Mouse (Mus musculus) ZHBTc4 (cell line): Measurements from ENCODE around the gene E130308A19Rik.

Experiments
- DNase-seq: peaks from one replicate; pipeline ENCODE4 v3.0.0-alpha.2; 2011; ENCODE audit warnings: low read depth, low spot score

E130308A19Rik gene

DNA sequence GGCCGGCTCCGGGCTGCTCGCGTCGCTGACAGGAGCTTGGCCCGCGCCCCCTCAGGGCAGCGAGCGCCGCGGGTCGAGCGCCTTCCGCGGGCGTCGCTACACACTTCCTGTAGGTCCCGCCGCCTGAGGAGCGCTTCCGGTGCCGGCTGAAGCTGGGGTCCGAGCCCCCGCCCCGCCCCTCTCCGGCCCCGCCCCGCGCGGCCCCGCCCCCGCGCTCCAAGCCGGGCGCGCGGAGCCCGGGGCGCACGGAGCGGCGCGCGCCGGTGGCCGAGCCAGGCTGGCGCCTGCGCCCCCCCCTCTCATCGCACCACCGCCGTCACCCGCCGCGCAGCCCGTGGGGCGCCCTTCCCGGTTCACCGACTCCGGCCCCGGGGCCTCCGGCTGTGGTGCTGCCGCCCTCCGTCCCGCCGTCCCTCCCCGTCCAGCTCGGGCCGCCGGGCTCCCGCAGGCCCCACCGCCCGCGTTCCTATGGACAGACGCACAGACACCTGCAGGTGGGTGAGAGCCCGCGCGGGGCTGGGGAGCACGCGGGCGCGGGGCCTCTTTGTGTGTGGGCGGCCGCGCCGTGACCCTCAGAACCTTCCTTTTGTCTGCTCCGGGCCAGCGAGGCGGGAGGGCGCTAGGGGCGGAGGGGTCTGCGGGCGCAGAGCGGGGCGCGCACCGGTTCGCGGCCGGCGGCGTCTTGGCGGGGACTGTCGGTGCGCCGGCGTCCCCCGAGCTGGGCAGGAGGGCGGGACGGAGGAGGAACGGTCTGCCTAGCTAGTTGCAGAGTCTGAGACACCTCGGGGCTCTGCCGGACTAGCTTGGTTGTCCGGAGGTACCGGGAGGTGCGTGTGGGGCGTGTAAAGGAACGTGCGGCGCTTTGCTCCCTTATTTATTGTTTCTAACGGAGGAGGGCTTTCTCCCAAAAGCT is at the start of gene E130308A19Rik:
Gene E130308A19Rik, plus strand, starts transcription at position 214 of the 913 bp plus-strand sequence.
- DNase-seq, result peak; percentile 95

DNA sequence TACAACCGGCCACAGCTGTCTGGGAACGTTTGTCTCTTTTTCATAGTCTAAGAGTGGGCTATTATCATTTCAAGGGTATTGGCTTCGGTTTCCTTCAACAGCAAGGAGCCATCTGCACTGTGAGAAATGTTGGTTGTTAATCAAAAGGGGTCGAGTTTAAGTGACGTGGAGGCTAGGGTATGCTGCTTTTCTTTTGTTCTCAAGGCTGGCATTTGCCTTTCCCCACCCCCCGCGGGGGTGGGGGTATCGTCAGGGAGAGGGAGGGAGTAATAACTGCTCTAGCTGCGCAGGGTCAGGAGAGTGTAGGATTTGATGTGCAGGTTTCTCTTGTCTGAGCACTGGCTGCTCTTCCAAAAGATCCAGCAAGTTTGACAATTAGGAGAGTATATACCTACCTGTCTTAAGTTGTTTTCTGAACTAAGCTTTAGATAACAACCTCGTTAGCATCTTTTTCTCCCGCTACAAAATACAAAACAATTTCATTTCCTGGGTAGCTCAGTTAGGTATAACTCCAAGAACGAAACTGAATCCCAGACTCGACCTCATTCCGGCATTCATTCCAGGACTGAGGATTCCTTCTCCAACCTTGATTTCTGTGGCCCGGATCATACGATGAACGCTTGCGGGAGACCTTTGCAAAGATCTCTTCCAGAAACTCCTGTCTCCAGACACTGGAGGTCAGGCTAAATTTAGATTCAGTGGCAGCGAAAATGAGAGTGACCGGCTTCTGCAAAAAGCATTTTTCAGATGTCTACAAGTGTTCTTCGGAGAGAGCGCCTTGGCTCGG is 45.3 kb upstream of the E130308A19Rik start:
- DNase-seq, result peak; percentile 84

DNA sequence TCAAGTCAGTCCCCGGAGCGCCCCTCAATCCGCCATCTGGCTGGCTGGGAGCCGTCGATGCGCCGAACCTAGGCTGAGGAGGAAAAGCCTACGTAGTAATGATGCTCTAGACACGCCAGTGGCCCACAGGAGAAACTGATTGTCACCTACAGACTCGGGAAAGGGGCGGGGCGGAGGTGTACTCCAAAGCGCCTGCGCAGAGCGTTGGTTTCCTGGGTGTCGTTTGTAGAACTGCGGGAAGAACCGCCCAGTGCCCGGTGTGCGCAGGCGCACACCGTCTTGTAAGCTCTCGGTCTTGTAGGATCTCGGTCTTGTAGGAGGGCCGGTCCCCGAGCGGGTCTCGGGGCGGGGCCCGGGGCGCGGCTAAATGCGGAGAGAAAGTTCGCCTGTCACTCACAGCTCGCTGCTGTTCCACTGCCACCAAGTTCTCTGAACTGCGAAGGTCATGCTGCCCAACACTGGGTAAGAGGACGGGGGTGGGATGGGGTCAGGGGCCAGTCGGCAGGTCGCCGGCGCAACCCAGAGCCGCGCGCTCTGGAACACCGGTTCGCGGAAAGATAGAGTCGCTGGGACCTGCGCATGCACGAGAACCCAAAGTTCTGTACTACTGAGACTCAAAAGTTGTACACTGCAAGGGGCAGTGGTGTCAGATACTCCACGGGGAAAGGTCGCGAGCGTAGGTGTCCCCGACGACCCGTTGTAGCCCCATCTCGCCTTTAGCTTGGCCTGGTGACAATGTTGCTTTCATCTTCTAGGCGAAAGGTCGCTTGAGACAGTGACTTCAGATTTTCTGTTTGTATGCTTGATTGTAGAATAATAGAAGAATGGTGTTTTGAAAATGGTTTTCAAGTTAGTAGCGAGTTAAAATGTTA is 44.5 kb upstream of the E130308A19Rik start, which contains the start of gene Hsdl2:
Gene Hsdl2, plus strand, starts transcription at position 250 of the 872 bp plus-strand sequence.
- DNase-seq, result peak; percentile 100

DNA sequence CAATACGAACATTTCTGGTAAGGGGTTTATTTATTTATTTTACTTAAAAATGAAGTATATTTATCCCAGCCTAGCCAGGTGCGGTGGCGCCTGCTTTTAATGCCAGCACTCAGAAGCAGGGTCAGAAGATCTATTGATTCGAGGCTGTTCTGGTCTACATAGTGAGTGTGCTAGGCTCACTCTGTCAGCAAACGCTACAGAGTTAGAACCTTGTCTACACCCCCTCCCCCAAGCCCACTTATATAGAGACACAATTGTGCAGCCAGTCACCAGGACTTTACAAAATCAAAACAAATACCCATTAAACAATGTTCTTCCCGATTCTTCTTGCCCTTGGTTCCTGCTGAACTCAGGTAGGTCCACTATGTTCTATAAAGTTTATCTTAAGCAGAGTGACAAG is 43.8 kb upstream of the E130308A19Rik start:
- no peak for DNase-seq

DNA sequence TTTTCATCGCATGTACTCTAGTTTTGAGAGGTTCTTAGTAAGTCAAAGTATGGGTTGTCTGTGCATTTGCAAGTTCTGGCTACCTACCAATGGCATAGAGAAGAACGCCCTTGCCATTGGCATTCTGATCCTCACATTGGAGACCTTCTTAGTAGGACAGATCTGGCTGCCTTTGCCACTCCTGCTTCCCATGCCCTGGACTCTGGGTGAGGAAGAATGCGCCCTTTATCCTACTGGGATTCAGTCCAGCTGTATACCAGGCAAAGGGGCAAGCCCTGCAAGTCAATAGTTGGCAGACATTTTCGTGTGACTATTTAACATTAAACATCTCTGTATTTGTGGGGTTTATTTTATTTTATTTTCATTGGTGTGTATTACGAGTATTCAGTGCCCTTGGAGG is 40.9 kb upstream of the E130308A19Rik start:
- no peak for DNase-seq

DNA sequence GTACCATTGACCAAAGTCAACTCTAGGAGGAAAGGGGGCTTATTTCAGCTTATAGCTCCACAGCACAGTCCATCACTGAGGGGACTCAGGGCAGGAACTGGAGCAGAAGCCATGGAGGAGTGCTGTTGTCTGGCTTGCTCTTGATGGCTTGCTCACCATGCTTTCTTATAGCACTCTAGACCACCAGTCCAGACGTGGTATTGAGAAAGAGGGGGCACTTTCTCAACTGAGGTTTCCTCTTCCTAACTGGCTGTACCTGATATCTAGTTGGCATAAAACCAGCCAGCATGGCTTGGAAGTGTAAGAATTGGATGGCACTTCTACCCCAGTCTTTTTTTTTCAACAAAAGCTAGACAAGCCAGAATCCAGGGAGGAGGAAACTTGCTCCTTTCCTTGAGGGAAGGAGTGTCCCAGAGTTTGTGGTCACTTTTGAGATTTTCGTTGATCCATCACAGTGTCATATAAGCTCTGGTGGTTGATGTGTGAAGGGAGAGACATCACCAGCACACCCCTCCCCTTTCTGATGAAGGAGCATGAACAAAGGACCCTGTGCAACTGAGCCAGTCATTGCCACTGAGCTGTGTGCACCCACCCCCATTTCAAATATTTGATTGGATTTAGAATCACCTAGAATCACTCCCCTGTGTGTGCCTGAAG is 38.7 kb upstream of the E130308A19Rik start:
- no peak for DNase-seq

DNA sequence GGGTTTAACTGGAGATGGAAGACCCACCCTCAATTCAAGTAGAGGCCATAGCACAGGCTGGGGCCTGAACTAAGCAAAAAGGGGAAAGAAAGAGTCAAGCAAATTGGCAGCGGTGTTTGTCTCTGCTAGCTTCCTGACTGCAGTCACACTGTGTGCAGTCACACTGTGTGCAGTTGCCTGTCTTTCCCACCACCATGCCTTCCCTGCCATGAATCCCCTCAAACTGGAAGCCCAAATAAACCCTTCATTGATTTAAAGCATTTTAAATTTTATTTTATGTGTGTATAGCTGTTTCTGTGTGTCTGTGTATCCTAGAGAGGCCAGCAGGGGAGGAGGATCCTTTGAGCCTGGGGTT is 38.2 kb upstream of the E130308A19Rik start:
- no peak for DNase-seq

DNA sequence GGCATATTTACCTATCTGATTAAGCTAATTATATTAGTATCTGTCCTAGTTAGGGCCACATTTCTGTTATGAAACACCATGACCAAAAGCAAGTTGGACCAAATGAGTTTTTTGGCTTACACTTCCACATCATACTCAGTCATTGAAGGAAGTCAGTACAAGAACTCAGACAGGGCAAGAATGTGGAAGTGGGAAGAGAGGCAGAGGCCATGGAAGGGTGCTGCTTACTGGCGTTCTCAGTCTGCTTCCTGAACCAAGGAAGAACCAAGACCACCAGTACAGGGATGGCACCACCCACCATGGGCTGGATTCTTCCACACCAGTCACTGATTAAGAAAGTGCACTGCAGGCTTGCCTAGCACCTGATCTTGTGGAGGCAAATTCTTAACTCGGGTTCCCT is 31.4 kb upstream of the E130308A19Rik start:
- no peak for DNase-seq

DNA sequence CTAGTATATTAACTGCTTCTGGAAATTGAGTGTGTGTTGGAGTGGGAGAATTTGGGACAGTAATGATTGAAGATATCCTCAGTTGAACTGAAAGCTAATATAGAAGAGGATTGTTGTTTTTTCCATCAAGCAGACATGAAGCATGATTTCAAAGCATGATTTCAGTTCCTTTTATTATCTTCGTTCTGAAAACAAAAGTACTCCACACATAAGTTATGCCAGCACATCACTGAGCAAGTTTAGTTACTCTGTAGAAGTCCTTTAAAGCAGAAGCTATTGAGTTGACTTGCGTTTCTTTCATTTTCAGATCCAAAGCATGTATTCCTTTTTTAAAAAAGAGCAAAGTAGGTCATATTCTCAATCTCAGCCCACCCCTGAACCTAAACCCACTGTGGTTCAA is 29.5 kb upstream of the E130308A19Rik start:
- no peak for DNase-seq

DNA sequence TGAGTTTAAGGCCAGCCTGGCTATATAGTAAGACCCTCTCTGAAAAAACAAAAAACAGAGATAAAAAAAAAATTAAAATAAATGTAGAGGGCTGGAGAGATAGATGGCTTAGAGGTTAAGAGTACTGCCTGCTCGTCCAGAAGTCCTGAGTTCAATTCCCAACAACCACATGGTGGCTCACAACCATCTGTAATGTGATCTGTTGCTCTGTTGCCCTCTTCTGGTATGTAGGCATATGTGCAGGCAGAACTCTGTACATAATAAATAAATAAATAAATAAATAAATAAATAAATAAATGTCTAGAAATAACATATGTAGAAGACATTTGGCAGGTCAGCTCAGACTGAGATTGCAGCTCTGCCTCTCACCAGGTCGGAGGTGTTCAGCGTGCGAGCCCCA is 23.3 kb upstream of the E130308A19Rik start:
- DNase-seq, result peak; percentile 28

DNA sequence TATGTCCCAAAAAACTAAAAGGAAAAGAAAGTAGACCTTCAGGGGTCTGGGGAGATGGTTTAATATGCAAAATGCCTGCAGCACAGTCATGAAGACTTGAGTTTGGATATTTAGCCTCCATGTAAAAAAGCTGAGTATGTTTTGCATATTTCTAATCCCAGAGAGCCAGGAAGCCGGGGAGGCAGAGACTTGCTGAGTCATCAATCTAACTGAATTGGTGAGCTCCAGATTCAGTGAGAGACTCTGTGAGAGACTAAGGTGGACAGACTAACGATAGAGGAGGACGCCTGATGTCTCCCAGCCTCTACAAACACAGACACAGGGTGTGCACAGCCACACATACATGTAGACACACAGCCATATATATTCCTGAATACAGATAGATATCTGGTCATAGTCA is 21.1 kb upstream of the E130308A19Rik start:
- no peak for DNase-seq

DNA sequence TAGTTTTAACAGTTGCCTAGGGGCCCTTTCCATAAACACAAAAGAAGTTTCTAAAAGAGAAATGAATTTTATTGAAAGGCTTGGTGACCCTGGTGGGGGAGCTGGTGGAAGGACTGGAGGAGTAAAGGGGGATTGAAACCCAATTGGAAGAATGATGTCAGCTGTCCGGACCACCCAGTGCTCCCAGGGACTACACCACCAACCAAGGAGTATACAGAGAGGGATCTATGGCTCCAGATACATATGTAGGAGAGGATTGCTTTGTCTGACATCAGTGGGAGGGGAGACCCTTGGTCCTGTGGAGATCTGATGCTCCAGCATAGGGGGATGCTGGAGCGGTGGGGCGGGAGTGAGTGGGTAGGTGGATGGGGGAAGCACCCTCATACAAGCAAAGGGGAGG is 20.5 kb upstream of the E130308A19Rik start:
- no peak for DNase-seq

DNA sequence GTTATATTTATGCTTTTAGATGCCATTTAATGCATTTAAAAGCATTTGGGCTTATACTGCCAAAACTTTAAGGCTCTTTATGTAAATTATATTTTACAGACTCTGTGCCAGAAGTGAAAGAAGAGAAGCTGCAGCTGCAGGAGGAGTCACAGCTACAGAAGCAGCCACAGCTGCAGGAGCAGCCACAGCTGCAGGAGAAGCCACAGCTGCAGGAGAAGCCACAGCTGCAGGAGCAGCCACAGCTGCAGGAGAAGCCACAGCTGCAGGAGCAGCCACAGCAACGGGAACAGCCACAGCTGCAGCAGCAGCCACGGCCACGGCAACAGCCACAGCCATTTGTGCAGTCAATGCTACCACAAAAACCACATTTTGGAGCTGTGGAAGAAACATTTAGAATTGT is 15.6 kb upstream of the E130308A19Rik start:
- no peak for DNase-seq

DNA sequence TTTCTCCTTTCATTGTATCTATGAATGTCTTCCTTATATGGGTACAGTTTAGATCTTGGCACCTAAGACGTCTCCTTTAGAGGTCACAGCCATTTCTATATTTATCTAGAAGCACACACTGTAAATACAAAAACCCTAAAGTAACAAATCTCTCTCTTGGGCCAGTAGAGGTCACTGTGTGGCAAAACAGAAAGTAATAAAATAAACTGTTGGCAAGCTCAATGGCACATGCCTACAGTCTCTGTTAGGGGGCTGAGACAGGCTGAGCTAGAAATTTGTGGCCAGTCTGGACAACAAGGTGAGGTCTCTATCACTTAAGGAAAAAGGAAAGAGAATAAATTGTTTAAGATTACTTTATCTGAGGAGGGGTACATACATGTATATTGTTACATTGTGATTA is 11.0 kb upstream of the E130308A19Rik start:
- DNase-seq, result peak; percentile 27

DNA sequence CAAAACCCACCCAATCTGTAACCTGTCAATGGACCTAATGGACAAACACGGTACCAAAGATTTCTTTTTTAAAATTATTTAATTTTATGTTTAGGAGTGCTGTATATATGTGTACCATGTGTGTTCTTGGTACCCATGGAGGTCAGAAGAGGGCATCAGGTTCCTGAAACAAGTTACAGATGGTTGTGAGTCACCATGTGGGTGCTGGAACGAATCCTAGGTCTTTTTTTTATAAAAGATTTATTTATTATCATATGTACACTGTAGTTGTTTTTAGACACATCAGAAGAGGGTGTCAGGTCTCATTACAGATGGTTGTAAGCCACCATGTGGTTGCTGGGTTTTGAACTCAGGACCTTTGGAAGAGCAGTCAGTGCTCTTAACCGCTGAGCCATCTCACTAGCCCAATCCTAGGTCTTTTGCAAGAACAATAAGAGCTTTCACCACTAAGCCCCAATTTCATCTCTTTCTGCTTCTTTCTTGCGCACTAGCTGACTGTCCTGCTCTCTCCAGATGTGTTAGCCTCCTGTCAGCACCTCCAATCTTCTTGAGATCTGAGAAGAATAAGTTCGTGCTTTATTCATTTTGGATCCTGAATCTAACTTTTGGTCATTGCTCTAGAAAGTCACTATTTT is 6.3 kb upstream of the E130308A19Rik start:
- DNase-seq, result no peak

DNA sequence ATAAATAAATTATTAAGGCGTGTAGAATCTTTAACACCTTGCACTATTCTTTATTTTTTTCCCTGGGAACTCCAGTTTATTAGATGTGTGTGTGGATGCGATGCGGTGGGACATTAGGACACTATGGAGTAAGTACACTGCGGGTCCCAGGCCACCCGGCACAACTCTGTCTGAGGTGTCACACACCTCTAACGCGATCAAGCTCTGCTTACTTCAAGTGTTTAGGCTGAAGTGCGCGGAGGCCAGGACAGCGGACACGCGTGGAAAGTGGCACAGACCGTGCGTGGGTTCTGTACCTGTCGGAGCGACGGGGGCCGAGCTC is 374 bp upstream of the E130308A19Rik start:
- DNase-seq, result no peak

DNA sequence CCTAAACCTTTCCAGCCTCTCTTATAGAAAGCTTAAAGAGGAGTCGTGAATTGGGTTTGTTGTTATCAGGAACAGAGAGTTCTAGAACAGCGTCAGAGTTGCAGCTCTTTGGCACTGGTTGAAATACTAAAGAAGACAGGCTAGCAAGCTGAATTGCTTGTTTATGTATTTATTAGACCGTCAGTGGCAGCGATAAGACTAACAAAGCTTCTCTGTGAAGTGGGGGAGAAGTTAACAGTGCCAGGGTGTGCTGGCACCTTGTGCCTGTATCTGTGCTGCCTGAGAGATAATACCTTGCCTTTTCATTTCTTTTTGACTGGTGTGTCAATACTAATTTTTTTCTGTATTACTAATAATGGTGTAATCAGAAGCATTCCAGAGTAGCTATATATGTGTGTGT is 2.2 kb downstream of the E130308A19Rik start:
- DNase-seq, result no peak

DNA sequence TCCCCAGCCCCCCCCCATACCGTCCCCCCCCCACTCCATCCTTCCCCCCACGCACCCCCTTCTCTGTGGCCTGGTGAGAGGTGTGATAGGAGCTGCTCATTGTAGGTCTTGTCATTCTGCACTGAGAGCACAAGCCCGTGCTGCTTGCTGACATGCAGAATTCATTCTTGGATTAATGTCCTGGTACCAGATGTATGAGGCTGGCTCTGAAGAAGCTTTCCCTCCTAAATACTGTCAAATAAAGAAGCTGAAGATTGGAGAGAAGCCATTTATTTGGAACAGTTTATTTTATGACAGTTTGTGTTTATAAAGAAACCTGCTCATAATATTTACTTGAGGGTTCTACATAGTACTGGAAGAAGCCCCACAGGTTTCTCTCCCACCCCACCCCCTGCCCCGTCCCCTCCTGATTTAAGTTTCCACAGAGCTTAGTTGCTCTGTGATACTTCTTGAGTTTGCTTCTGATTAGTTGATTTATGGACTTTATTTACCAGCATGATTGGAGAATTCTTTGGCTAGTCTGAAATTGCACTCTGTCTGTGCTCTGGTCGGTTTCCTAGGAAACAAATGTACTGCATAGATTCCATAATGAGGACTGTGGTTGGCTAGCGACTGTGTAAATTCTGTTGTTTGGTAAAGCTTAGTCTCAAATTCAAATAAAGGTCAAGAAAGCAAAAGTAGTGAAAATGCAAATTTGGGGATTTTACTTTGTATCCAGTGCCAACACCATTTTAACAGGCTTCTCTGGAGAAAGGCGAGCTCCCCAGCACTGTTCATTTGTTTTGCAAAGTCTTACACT is 3.3 kb downstream of the E130308A19Rik start:
- DNase-seq, result no peak

DNA sequence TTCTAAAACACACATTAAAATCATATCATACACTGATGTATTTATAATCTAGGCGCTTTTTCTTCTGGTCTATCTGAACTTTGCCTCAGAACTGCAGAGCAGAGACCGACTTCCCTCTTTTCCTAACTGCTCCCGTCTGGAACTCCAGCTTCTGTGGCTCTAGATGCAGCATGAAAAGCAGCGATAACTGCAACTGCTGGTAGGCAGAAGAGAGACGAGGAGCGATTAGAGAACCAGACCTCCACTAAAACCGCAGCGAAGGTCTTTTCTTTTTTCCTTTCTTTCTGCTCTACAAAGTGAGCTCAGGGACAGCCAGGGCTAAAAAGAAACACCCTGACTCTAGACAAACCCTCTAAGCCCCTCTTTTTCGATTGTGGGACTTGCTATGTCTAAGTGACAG is 4.1 kb downstream of the E130308A19Rik start:
- no peak for DNase-seq

DNA sequence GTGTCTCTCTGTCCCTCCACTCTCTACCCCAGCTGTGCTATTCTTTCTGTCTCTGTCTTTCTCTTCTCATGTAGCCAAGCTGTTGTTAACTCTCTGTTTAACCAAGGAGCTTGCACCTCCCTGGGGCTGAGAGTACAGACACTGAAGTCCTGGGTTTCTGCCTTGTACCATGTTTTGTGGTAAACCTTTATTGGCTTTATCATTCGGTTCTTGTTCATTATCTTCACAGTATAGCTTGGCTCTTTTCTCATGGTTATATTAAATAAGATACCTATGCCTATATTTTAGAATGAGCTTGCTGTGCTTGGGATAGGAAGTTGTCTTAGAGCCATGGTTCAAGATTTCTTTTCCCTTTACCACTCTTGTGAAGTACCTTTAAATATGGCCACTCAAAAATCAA is 8.5 kb downstream of the E130308A19Rik start:
- no peak for DNase-seq
